Mouse (Mus musculus): ENCODE measurements around the gene 1700086D15Rik. TPM values are rescaled to one million over a fixed set of nuclear protein-coding genes. Genes with fewer than 3 reads are reported as not detected.

Gene 1700086D15Rik
- under 1 TPM in 2 of 4 experiments, not detected in 2; 0.24 to 0.72 TPM for total RNA-seq (2022)

- no peak for DNase-seq (ENCODE audit: low spot score)
Measured at GRCm38 (mm10) chr11:65159791-65160190, at the start of gene 1700086D15Rik. Gene 1700086D15Rik, minus strand, starts transcription at chr11:65159891.

- peak; percentile 75 for DNase-seq (ENCODE audit: low spot score)
Measured at GRCm38 (mm10) chr11:65209441-65209840, 49.8 kb upstream of the 1700086D15Rik start.

- peak; percentile 69 for DNase-seq (ENCODE audit: low spot score)
Measured at GRCm38 (mm10) chr11:65205306-65205705, 45.6 kb upstream of the 1700086D15Rik start.

- DNase-seq (ENCODE audit: low spot score): no peak
Measured at GRCm38 (mm10) chr11:65204651-65205050, 45.0 kb upstream of the 1700086D15Rik start.

GRCm38 (mm10) chr11:65203020-65203419 lies 43.3 kb upstream of the 1700086D15Rik start:
- DNase-seq (ENCODE audit: low spot score): no peak

- no peak for DNase-seq (ENCODE audit: low spot score)
Measured at GRCm38 (mm10) chr11:65202236-65202635, 42.5 kb upstream of the 1700086D15Rik start.

- no peak for DNase-seq (ENCODE audit: low spot score)
Measured at GRCm38 (mm10) chr11:65198026-65198425, 38.3 kb upstream of the 1700086D15Rik start.

- DNase-seq (ENCODE audit: low spot score): peak; percentile 58
Measured at GRCm38 (mm10) chr11:65197280-65197679, 37.6 kb upstream of the 1700086D15Rik start.

- no peak for DNase-seq (ENCODE audit: low spot score)
Measured at GRCm38 (mm10) chr11:65186974-65187373, 27.3 kb upstream of the 1700086D15Rik start.

GRCm38 (mm10) chr11:65185114-65185513 lies 25.4 kb upstream of the 1700086D15Rik start:
- no peak for DNase-seq (ENCODE audit: low spot score)

GRCm38 (mm10) chr11:65170121-65170750 lies 10.5 kb upstream of the 1700086D15Rik start:
- no peak for DNase-seq (ENCODE audit: low spot score)

- peak; percentile 42 for DNase-seq (ENCODE audit: low spot score)
Measured at GRCm38 (mm10) chr11:65162767-65163120, 3.1 kb upstream of the 1700086D15Rik start, which contains the start of gene Arhgap44. Gene Arhgap44, minus strand, starts transcription at chr11:65162961.

GRCm38 (mm10) chr11:65161881-65162766 lies 2.4 kb upstream of the 1700086D15Rik start:
- DNase-seq (ENCODE audit: low spot score): no peak

GRCm38 (mm10) chr11:65160991-65161880 lies 1.5 kb upstream of the 1700086D15Rik start:
- no peak for DNase-seq (ENCODE audit: low spot score)

- no peak for DNase-seq (ENCODE audit: low spot score)
Measured at GRCm38 (mm10) chr11:65158658-65158990, 1.1 kb downstream of the 1700086D15Rik start.

- no peak for DNase-seq (ENCODE audit: low spot score)
Measured at GRCm38 (mm10) chr11:65157966-65158657, 1.6 kb downstream of the 1700086D15Rik start.

- DNase-seq (ENCODE audit: low spot score): no peak
Measured at GRCm38 (mm10) chr11:65153006-65153405, 6.7 kb downstream of the 1700086D15Rik start.

- DNase-seq (ENCODE audit: low spot score): no peak
Measured at GRCm38 (mm10) chr11:65148441-65148840, 11.2 kb downstream of the 1700086D15Rik start.

GRCm38 (mm10) chr11:65142838-65143417 lies 16.8 kb downstream of the 1700086D15Rik start:
- DNase-seq (ENCODE audit: low spot score): no peak

GRCm38 (mm10) chr11:65139030-65139429 lies 20.7 kb downstream of the 1700086D15Rik start:
- no peak for DNase-seq (ENCODE audit: low spot score)

GRCm38 (mm10) chr11:65137145-65137652 lies 22.5 kb downstream of the 1700086D15Rik start:
- no peak for DNase-seq (ENCODE audit: low spot score)
